Mouse (Mus musculus) urinary bladder, postnatal 14 days (tissue): Measurements from ENCODE around the gene Iqschfp.

Experiments
- DNase-seq: peaks from one replicate; pipeline ENCODE4 v3.0.0; 2021; ENCODE audit warnings: low spot score

The Iqschfp gene

DNA sequence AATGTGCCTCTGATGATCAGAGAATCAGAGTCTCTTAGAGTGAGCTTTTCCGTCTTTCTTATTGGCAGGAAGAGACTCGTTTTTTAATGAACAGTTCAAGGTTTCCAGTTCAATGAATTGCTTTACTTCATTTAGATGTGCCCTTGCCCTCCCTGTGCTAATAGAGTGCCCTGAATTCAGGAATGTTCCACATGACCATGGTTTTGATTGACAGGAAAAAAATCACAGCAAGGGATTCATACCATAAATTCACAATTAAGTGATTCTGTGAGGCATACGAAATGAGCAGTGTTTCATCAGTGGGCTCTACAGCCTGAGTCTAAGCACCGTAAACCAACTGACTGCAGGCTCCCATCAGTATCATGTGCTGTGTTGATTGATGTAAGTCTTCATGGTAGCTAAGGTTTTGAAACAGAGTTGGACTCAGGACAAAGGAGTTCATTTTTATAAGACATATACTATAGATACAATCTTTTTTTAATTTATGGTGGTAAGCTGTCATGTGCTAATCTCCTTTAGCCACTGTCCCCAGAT lies 312.0 kb downstream of the Iqschfp start:
- no peak for DNase-seq

DNA sequence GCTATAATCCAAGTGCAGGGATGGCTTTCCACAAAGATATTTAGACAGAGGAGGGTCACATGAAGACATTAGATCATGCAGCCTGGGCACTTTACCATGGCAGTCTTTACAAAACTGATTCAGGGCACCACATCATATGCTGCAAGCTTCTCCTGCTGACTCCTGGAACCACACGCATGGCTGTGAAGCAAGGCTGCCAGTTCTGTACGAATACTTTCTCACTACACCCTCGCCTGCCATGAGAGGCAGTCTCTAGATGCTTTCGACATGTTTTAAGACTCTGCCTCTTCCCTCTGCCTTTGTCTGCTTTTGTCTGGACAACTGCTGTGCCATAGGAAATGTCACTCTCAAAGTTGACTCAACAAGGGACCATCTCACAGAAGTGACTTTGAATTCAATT lies 318.4 kb downstream of the Iqschfp start:
- DNase-seq, result no peak

DNA sequence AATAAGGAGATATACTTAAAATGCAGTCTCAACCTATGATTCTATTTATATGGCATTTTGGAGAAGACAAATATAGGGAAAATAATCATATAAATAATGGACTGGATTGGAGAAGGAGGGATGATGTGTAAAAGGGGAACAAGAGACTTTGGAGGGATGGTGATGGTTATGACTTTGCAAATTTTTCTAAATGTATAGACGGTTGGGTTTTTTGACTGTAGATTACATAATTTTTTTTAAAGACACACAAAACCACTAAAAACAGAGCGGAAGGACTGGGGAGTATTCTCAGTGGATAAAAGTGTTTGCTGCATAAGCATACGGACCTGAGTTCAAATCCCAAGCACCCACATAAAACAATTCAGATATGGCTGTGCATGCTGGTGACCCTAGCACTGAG lies 329.4 kb downstream of the Iqschfp start:
- DNase-seq, result no peak

DNA sequence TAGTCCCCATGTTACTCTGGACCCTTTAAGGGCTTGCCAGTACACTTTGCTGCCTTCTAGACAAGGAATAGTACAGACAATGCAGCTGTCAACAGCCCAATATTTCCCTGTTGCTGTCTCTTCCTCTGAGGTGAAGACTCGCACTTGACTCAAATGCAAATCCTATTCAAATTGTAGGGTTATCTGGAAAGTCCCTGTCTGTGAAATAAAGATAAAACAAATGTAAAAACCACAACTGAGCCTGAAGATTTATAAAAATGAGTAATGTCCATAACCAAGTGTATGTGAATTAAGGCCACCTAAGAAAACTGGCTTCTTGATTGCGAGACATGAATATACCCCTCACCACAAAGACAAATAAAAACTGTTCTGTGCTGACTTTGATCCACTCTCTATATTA lies 347.9 kb downstream of the Iqschfp start:
- DNase-seq, result no peak

DNA sequence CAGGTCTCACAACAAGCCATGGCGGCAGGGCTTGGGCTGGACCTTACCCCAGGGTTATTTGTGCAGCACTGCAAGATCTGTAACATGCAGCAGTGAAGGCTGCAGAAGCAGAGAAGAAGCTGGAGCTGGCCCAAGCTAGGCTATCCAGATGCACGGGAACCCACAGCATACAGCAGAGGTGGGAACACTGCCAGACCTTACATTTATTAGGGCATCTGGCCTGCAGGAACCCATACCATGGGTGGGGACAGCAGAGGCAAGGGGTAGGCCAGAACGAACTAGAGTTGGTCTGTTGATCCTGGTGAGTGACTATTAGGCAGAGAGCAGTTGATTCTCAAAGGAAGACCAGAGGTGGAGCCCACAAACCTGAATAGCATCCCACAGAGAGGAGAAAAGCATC lies 351.2 kb downstream of the Iqschfp start:
- DNase-seq, result no peak

DNA sequence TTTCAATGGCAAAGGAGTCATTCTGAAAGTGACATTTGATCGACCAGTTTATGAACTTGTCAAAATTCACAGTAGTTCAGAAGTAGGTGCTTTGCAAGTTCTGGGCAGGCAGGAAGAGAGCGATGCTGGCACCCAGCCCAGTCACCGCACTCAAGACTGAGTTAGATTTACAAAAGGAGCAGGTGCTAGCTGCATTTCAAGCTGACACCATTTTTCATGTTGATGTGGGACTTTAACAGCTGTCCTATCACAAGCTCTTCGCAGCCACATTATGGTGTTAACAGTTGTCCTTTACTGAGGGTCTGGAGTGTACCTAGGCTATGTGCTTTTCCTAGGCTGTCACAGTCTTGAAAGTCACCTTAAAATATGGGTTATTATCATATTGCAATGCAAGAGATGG lies 354.1 kb downstream of the Iqschfp start:
- no peak for DNase-seq

DNA sequence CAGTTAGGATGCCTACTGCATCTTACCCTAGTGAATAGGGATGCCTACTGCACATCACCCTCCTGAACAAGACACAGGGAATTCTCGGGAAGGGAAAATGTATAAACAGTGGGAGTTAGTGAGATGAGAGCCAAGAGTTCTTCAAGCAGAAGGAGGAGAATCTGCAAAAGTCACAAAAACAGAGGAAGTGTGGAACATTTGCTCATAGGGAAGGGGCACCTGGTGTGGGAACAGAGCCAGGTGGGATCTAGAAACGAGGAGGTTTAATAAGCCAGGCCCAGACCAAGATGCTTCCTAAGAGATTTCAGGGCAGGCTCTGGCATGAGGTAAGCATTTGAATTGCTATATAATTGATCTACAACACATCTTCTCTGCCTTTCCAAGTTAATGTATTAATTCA lies 358.6 kb downstream of the Iqschfp start:
- DNase-seq, result no peak

DNA sequence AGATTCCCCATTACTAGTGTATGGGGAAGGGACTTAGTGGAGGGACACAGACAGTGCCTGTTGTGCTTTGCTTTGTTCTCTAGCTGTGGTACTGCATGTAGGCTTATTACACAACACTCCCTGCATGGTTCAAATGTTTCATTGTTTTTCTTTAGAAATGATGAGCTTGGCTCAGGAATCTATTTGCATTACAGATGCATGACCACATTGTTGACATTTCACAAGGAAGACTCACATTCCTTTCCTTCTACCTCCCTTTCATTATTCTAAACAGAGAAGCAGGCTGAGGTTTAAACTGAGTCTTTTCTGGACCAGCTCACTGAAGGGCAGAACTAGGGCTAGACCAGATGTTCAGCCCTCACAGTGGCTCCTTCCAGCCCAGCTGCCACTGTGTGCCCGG lies 360.3 kb downstream of the Iqschfp start:
- DNase-seq, result no peak

DNA sequence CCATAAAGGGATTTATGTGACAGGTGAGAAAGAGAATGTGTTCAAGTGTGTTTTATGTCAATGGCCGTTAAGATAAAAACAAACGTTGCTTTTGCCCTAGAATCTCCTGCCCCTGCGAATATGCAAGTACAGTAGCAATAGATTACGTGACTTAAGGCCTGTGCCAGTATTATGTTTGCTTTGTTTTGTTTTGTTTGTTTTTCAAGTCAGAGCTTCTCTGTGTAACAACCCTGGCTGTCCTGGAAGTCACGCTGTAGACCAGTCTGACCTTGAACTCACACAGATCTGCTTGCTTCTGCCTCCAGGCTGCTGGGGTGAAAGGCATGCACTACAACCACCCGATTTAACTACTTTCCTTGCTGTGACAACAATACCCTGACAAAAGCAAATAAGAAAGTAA lies 370.3 kb downstream of the Iqschfp start:
- DNase-seq, result no peak

DNA sequence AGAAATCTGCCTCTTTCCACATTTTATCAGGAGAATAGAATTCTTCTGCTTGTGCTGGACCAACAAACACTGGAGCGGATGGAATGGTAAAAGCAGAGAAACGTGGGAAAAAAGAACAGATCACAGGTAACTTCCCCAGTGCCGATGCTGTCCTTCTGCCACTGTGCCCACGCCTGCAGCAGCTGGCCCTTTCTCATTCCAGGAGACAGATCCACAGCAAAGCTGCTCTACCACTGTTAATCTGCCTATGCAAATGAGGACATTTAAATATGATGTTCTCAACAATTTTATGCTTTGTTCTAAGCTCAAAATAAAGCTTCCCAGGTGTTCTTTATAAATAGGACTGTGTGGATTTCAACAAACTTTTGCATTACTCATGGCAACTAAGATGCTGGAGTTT lies 375.9 kb downstream of the Iqschfp start:
- DNase-seq, result no peak

DNA sequence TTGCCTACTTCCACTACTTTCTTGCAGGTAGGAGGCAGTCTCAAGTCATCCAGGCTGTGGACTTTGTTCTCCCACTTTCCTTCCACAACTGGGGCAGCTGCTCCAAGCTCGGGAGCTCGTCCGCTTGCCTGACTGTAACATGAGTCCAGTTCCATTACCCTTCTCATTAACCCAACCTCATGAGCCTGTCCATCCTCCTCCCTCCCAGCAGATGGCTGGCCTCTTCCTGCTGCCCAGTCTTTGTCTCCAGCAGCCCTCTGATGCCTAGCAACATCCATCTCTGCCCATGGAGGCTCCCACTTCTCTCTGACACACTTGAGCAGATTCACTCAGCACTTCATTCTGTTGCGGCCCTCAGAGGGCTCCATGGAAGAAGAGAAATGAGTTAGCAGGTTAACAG lies 377.2 kb downstream of the Iqschfp start:
- no peak for DNase-seq

DNA sequence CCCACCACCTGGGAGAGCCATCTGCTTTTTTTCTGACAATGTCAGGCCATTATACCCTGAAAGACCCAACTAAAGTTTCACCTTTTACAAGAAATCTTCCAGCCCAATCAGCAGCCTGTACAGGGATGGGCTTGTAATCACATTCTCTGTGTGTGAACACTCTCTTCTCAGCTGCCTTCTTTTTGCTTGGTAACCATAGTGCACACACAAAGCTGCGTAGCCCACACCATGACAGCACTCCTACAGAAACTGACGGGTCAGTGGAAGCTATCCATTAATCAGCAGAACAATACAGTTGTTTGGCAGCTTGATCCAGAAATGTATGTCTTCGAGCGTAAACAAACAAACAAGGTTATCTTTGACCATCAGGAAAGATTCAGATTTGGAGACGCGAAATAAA lies 378.2 kb downstream of the Iqschfp start:
- no peak for DNase-seq

DNA sequence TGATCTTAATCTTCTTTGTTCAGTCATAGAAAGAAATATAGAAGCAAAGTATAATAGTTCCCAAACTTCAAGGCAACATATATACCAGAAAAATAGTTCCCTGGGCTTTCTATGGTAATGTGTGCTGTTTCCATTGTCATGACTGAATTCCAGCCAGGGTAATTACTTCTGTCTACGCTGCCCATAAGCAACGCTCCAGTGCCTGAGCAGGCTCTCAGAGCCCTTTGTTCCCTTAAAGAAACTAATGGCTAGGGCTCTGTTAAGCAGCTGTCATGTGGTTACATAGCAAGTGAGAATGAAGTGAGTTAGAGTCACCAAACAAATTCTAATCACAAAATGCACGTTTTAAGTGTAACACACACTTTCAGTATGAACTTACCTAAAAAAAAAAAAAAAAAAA lies 379.4 kb downstream of the Iqschfp start:
- no peak for DNase-seq

DNA sequence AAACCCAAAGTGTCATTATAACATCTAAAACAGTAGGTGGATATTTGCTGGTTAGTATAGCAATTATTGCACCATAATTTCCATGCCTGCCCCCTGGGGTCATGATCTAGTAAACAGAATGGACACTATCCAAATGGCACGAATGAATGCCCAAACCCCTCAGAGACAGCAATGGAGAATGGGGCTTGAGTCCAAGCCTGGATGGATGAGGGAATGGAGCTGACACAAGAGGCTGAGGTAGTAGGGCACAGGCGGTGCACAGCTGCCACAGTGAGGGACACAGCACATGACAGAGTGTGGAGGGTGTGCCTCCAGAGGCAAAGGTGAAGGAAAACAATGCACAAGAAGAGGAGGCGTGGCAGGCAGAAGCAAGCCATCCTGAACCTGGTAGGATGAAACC lies 379.8 kb downstream of the Iqschfp start:
- DNase-seq, result no peak

DNA sequence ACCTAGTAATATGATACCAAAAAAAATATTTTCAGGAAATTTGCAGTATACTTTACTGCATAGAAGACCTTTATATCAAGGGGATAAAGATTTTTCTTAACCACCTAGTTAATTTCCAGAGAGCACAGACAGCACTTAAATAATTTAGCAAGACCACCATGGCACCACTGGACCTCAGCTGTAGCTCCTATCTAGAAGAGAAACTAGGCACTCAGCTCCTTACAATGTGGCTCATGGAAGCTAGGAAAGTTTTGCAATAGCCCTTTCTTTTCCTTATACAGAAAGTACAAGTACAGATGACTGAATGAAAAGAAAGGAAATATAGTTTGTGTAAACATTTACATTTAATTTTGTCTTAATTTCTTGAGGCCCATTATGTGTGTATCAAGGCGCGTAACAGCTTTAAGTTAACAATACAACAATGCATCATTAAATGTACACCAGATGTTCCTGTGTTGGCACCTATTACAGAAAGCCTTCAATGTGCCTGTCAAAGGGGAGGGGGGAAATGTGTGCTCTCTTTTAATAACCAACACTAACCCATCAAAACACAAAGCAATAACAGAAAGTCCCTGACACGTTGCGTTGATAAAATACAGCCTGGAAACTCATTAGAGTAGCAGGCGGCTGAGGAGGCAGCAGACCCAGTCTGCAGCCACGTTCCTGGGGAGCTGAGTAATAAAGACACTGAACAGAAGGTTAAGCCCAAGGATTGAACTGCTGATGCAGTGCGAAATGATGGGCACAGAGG lies 391.0 kb downstream of the Iqschfp start:
- DNase-seq, result peak; percentile 6

DNA sequence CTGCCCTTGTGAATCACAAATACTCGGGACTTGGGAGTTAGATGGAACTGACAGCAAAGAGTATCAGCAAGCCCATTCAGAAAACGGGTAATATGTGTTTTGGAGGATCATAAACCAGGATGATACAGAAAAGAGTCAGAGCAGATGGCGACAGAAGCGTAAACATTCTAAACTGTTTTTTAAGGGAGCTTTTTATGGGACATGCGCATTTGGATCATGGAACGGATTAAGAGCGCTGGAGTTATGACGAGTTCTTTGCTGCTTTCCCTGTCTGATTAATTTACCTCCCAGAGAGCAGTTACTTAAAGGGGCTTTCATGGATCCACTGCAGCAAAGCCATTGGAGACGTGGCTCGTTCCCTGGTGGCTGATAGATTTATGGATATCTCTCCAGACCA lies 391.6 kb downstream of the Iqschfp start:
- no peak for DNase-seq

DNA sequence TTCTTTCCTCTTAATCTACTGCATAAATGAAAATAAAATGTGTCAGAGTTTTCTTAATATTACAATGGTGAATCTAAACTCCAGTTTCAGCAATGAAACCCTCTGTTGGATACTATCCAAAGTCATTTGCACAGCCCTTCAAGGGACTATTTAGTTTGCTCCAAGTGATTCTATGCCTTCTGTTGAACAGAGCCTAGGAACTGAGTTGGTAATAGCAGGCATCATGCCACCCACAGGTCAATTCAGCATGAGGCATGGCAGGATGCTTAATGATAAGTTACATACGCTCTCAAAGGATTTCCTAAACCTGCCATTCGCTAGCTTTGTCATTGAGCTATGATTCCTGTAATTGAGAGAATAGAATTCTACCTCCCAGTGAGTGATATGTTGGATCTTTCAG lies 392.5 kb downstream of the Iqschfp start:
- DNase-seq, result no peak

DNA sequence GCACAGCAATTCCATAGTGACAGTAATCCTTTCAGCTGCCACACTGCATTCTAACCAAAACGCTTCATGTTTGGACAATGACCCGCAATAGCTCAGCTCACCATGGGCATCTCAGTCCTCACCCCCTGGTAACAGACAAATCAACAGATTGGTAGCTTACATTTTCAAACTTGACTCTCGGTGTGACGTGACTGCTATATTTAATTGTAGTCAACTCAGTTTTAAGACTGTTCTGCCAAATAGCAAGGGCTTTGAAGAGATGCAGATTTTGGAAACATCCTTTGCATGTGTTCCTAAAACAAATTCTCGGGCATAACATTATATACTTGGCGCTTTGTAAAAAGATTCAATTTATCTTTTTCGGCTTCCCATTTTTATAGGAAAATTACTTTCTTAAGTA lies 404.7 kb downstream of the Iqschfp start:
- no peak for DNase-seq

DNA sequence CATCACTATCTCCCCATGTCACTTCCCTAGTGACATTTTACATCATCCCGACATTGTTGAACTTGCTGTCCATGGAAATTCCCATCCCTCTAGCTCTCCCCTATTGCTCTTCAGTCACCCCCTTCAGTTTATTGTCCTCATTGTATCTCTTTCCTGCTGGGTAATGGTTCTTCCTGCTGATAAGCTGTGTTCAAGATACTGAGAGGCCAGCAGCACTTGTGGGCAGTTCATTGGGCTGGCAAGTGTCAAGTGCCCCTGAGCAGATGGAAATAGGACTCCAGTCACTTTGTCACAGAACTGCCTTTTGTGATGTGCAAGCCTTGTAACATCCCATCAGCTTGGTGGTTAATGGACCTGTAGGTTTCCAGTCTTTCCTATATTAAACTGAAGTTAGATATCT lies 413.6 kb downstream of the Iqschfp start:
- no peak for DNase-seq

DNA sequence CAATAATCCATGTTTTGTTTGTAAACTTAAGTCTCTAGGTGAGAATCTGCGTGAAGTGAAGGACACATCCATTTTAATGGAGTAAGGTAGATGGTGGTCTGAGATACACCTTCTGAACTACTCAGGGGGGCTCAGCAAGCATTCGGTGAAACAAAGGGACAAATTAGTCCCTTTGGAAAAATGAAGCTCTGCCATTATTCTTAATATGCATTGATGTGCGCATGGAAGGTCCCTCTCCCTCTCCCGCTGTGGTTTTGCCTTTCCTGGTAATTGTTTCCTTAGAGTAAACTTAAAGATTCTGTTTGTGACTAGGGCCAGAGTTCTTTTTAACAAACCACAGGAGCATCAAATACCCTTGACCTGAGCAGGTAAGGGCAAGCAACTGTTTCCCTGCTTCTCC lies 414.7 kb downstream of the Iqschfp start:
- no peak for DNase-seq

DNA sequence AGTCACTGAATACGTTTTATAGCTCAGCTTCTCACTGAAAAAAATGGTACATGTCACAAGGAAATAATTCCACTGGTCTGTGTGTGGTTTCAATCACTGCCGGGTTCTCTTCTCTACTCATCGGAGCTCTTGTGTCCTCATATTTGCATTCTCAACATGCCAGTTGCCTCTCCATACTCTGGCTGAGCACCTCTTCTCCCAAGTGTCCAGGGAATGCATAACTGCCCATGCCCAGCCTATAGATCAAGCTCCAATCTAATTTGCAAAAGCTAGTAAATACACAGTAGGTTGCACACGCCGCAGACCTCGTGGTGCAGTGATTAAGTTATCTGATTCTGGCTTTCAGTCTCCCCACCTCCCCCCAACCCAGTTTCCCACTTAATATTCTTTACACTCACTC lies 433.5 kb downstream of the Iqschfp start:
- no peak for DNase-seq

DNA sequence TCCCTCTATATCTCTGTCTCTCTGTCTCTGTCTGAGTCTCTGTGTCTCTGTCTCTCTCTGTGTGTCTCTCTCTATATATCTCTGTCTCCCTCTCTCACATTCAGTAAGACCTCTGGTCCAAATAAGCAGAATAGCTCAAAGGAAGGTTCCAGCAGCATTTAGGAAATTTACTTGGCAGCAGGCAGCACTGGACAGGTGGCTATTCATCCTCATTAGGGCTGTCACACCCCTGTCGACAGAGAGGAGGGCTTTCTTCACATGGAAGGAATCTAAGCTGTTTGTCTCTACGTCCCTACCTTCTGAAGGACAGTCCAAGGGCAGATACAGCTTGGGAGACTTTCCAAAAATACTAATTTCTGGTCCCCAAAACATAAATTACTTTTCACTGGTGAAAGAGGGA lies 440.5 kb downstream of the Iqschfp start:
- no peak for DNase-seq

DNA sequence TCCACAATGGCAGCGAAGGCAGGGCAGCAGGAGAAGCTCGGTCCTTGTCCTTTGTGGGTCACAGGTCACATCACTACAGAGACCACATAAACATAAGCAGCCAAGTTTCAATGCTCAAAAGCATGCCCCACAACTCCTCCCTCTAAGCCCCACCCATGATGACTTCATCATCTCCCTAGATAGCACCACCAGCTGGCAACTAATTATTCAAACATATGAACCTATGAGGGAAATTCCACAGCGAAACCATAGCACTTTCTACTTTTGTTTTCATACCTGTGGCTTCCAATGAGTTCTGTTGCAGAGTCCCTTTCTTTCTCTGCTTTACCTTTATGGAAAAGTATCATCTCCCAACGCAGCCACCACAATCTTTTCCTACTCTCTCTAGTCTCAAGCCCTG lies 443.5 kb downstream of the Iqschfp start:
- DNase-seq, result no peak

DNA sequence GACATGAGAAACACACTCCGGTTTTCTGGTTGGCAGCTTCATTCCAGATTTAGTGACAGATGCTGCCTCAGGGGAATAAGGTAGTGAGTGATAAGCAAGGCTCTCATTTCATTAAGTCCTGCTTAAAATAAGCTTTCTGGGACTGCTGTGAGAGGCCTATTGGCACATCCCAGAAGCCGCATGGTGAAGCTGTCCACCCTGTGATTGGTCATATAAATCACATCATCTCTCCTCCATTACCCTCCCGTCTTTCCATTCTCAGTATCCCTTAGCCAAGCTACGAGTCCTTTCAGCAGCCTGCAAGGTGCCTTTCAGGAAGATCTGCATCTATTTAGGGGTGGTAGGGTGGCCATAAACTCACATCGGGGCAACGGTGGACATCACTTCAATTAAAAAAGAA lies 458.6 kb downstream of the Iqschfp start:
- DNase-seq, result no peak
